Mouse (Mus musculus) bone marrow, adult 2 months (tissue): Measurements from ENCODE around the gene Col15a1.

ENCODE experiments used
- CTCF ChIP-seq: fragments of 200-500 bp; IDR thresholded peaks from 2 replicates; pipeline ENCODE4 v1.5.1; 2011; ENCODE audit warnings: low read length, control low read depth; ENCODE audit not compliant: control insufficient read depth, insufficient read depth
- POLR2A ChIP-seq: fragments of 200-500 bp; IDR thresholded peaks from 2 replicates; pipeline ENCODE4 v1.6.1; 2011; ENCODE audit warnings: low read depth, mild to moderate bottlenecking, control low read depth, low read length, borderline replicate concordance; ENCODE audit not compliant: control insufficient read depth

DNA sequence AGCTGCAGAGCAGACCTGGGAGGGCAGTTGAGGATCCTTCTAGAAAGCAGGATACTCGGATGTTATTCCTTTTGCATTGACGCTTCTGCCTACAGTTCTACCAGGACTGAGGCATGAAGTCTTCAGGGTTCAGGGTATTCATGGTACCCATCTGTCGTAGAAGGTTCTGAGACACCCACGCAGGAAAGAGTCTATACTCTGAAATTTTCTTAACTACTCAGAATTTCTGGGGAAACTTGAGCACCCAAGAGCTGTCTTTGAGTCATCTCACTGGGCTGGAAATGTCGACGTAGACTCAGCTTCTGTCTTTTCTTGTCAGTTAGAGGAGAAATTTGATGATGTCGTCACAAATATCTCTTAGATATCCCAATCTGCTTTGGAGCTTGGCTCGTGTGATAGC, 65.8 kb downstream of the Col15a1 start:
- TF ChIP-seq POLR2A (no peak), CTCF (no peak)
